Mouse (Mus musculus): ENCODE results near the gene Dlx3.

DNA sequence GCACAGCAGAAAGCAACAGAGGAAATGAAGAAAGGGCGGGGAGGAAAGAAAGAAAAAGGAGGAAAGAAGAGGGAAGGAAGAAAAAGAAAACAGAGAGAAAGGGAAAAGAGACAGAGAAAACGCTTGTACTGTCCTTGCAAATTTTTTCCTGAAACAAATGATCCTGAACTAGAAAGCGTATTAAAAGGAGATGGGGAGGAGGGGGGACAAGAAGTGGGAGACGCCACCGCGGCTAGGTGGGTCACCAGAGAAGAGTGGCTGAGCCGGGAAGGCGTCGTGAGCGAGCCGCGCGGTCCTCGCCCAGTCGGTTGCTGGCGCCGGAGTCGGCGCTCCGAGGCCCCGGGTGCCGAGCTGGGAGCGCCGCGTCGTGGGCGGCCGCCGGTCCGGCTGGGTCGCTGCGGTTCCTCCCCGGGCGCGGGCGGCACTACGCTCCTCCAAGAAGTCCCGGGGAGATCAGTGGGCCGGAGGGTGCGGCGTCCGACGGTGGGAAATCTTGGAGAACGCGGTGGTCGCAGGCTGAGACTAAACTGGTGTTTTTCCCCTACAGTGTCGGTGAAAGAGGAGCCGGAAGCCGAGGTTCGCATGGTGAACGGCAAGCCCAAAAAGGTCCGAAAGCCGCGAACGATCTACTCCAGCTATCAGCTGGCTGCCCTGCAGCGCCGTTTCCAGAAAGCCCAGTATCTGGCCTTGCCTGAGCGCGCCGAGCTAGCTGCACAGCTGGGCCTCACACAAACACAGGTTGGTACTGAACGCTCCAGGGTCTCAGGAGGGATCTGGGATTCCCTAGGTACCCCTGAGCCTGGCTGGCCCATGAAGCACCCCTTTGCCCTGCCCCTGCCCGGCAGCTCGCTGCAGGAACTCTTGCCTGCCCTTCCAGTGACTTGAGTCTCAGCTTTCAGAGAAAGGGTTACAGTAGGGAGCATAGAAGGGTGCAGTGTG, 1.5 kb downstream of the Dlx3 start:
- TF ChIP-seq CTCF (IDR thresholded peaks at IDR 0.05) (no peak), EP300 (IDR thresholded peaks at IDR 0.05) (no peak)

Data from lung, postnatal 0 days (tissue).